In genomic region chr14:23386786-23387185, GRCm38 (mm10) we compare ENCODE assay signal across 27 mouse cellular contexts.
"Had no signal": no experiment of that assay in that cellular context is flagged by ENCODE, and none has a peak within 500 bp of the region (broad histone marks: within the 10 kb centered on the region; RNA-seq: fewer than 3 reads in every experiment).

No protein-coding gene starts in this region.

- H3K4me2 ChIP-seq: limb, embryonic 12.5 days; limb, embryonic 13.5 days; limb, embryonic 15.5 days; liver, embryonic 11.5 days; liver, embryonic 12.5 days; liver, embryonic 13.5 days; liver, embryonic 15.5 days; lung, embryonic 14.5 days; lung, embryonic 15.5 days; midbrain, embryonic 12.5 days; midbrain, embryonic 13.5 days; midbrain, embryonic 15.5 days; neural tube, embryonic 12.5 days had no signal

- H3K36me3 ChIP-seq: limb, embryonic 12.5 days; limb, embryonic 13.5 days; limb, embryonic 15.5 days; liver, embryonic 12.5 days; liver, embryonic 13.5 days; liver, embryonic 15.5 days; lung, embryonic 15.5 days; midbrain, embryonic 10.5 days; midbrain, embryonic 12.5 days; midbrain, embryonic 13.5 days; midbrain, embryonic 15.5 days; neural tube, embryonic 12.5 days had no signal

- H3K4me1 ChIP-seq: liver, embryonic 12.5 days; liver, embryonic 13.5 days; liver, embryonic 15.5 days; neural tube, embryonic 12.5 days had no signal

- H3K4me3 ChIP-seq: left cerebral cortex, adult 2 months; limb, embryonic 12.5 days; limb, embryonic 13.5 days; limb, embryonic 15.5 days; liver, embryonic 12.5 days; liver, embryonic 13.5 days; liver, embryonic 15.5 days; lung, embryonic 15.5 days; megakaryocyte, embryonic 14.5 days; midbrain, embryonic 10.5 days; midbrain, embryonic 12.5 days; midbrain, embryonic 13.5 days; midbrain, embryonic 15.5 days; myocyte; neural tube, embryonic 12.5 days had no signal

- ATAC-seq: liver, embryonic 12.5 days; liver, postnatal 0 days; midbrain, embryonic 13.5 days; midbrain, embryonic 15.5 days; midbrain, embryonic 16.5 days had no signal

- DNase-seq: left cerebral cortex, postnatal 4 days; liver; liver, embryonic 13.5 days; liver, postnatal 0 days; lung, adult 18-20 months; lung, adult 2 months; lung, postnatal 14 days; lung, postnatal 36 days had no signal

- H3K9me3 ChIP-seq: limb, embryonic 12.5 days; limb, embryonic 13.5 days; limb, embryonic 15.5 days; liver, embryonic 12.5 days; liver, embryonic 13.5 days; liver, embryonic 15.5 days; lung, embryonic 15.5 days; midbrain, embryonic 10.5 days; midbrain, embryonic 12.5 days; midbrain, embryonic 13.5 days; midbrain, embryonic 15.5 days; neural tube, embryonic 12.5 days had no signal

- H3K9ac ChIP-seq: limb, embryonic 12.5 days; limb, embryonic 13.5 days; limb, embryonic 15.5 days; liver, embryonic 12.5 days; liver, embryonic 13.5 days; liver, embryonic 14.5 days; liver, embryonic 15.5 days; liver, postnatal 0 days; lung, embryonic 14.5 days; lung, embryonic 15.5 days; midbrain, embryonic 12.5 days; midbrain, embryonic 13.5 days; midbrain, embryonic 15.5 days; neural tube, embryonic 12.5 days had no signal

- H3K27ac ChIP-seq: left cerebral cortex, adult 2 months; limb, embryonic 13.5 days; limb, embryonic 15.5 days; liver, embryonic 12.5 days; liver, embryonic 13.5 days; liver, embryonic 14.5 days; liver, embryonic 15.5 days; macrophage; midbrain, embryonic 10.5 days; midbrain, embryonic 12.5 days; midbrain, embryonic 15.5 days; neural tube, embryonic 12.5 days had no signal

- H3K27me3 ChIP-seq: limb, embryonic 13.5 days; limb, embryonic 15.5 days; liver, embryonic 12.5 days; liver, embryonic 13.5 days; liver, embryonic 15.5 days; lung, embryonic 15.5 days; megakaryocyte, embryonic 14.5 days; midbrain, embryonic 15.5 days; neural tube, embryonic 12.5 days had no signal
